Mouse (Mus musculus): Measurements from ENCODE around the gene Dhrs1. TPM values are rescaled to one million over a fixed set of nuclear protein-coding genes. Genes with fewer than 3 reads are reported as not detected.

Dhrs1 gene
- polyA plus RNA-seq, 1 experiment = 93.5 TPM

DNA sequence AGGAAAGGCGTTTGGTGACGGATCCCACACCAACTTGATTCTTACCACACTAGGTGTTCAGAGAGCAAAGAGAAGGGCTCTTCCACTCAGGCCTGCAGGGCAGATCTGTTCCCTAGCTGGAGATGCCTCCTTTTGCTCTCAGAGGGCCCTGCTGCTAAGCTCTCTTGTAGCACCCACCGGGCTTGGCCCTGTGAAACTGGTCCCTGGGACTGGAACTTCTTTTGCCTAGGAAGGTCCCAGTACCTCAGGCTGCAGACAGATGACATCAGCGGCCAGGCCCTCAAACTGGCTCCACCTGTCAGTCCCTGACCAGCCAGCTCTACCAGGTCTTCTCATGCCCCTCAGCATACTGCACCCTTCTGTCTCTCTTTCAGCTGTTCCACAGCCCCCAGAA is 31.8 kb downstream of the Dhrs1 start, which contains the start of gene Tgm1:
TSS of gene Tgm1 (minus strand) at position 198 of the 394 bp plus-strand sequence.
- no peaks in the 10 kb centered on the region for H3K27me3 ChIP-seq (ENCODE audit: control insufficient read depth, insufficient read depth, low read length)

DNA sequence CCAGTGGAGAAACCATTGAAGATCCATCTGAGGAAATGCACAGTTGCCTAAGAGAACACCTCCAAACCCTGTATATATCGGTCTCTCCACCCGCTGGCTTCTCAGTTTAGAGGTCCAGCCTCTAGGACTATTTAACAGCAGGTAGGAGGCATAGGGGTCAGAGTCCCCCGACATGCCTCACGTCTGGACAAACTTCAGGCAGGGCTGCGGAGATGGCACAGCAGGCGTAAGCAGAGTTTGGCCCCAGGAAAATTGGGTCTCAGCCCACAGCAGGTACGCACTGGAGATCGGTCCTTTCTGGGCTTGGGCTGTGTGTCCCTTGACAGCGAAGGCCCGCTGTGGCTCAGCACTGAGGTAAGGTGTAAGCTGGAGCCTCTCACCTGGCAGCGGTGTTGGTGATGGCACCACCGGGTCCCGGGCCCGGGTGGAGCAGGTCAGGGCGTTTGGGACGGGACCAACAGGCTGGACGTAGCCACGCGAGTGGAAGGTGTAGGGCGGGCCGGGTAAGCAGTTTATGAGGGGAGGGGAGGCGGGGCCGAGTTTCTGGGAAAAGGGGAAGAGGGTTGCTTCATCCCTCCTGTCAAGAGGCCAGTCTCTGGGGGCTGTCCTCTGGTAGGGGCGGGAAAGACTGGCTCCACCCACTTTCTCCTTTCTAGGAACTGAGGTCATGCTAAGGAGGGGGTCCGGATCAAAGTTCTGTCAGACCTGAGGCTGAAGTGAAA is 32.3 kb downstream of the Dhrs1 start:
- Histone ChIP-seq H3K4me1 (replicated peaks; ENCODE audit: control insufficient read depth, insufficient read depth, low read length) (0 out of 2 replicates have a peak, but pooled peaks cover 5% of the 10 kb centered on the region), H3K36me3 (ENCODE audit: control insufficient read depth, insufficient read depth, low read length) (0 out of 2 replicates have a peak, but pooled peaks cover 3% of the 10 kb centered on the region), H3K4me3 (ENCODE audit: control insufficient read depth, insufficient read depth, low read length) (no peak overlapping the region), H3K27me3 (ENCODE audit: control insufficient read depth, insufficient read depth, low read length) (no peaks in the 10 kb centered on the region), H3K27ac (ENCODE audit: control insufficient read depth, insufficient read depth, low read length) (no peak overlapping the region)
- TF ChIP-seq POLR2A (IDR thresholded peaks at IDR 0.05; ENCODE audit: control insufficient read depth, extremely low read depth, insufficient read depth, low read length, poor library complexity) = no peak
- no peak for TF ChIP-seq CTCF (IDR thresholded peaks at IDR 0.05; ENCODE audit: borderline replicate concordance, control insufficient read depth, extremely low read depth, insufficient read depth, low read length, poor library complexity)
- 28% methylated on average over 25 of the region's 25 CpGs for WGBS
- no peak for DNase-seq

More for the DNA sequence above, 31.8 kb downstream of the Dhrs1 start, which contains the start of gene Tgm1:
- no peak within 1 kb of the TSS for H3K4me3 ChIP-seq (ENCODE audit: control insufficient read depth, insufficient read depth, low read length)
- 0 out of 2 replicates have a peak, but pooled peaks cover 5% of the 10 kb centered on the region for H3K4me1 ChIP-seq (replicated peaks; ENCODE audit: control insufficient read depth, insufficient read depth, low read length)
- H3K36me3 ChIP-seq (ENCODE audit: control insufficient read depth, insufficient read depth, low read length) = 0 out of 2 replicates have a peak, but pooled peaks cover 3% of the 10 kb centered on the region
- no peak for TF ChIP-seq POLR2A (IDR thresholded peaks at IDR 0.05; ENCODE audit: control insufficient read depth, extremely low read depth, insufficient read depth, low read length, poor library complexity)
- TF ChIP-seq CTCF (IDR thresholded peaks at IDR 0.05; ENCODE audit: borderline replicate concordance, control insufficient read depth, extremely low read depth, insufficient read depth, low read length, poor library complexity) = no peak
- no peak within 1 kb of the TSS for H3K27ac ChIP-seq (ENCODE audit: control insufficient read depth, insufficient read depth, low read length)
- WGBS = 41% methylated on average over 4 of the region's 4 CpGs
- no peak for DNase-seq

GRCm38 (mm10) chr14:55711786-55712185 is 33.7 kb downstream of the Dhrs1 start:
- 0 out of 2 replicates have a peak, but pooled peaks cover 5% of the 10 kb centered on the region for H3K4me1 ChIP-seq (replicated peaks; ENCODE audit: control insufficient read depth, insufficient read depth, low read length)
- DNase-seq = no peak
- H3K4me3 ChIP-seq (ENCODE audit: control insufficient read depth, insufficient read depth, low read length) = no peak overlapping the region
- TF ChIP-seq POLR2A (IDR thresholded peaks at IDR 0.05; ENCODE audit: control insufficient read depth, extremely low read depth, insufficient read depth, low read length, poor library complexity) (no peak), CTCF (IDR thresholded peaks at IDR 0.05; ENCODE audit: borderline replicate concordance, control insufficient read depth, extremely low read depth, insufficient read depth, low read length, poor library complexity) (no peak)
- no peak overlapping the region for H3K27ac ChIP-seq (ENCODE audit: control insufficient read depth, insufficient read depth, low read length)
- 88% methylated on average over 7 of the region's 7 CpGs for WGBS
- H3K27me3 ChIP-seq (ENCODE audit: control insufficient read depth, insufficient read depth, low read length) = no peaks in the 10 kb centered on the region
- no peaks in the 10 kb centered on the region for H3K36me3 ChIP-seq (ENCODE audit: control insufficient read depth, insufficient read depth, low read length)

- WGBS = 95% methylated on average over 4 of the region's 4 CpGs
- no peak for DNase-seq
- Histone ChIP-seq H3K36me3 (ENCODE audit: control insufficient read depth, insufficient read depth, low read length) (no peaks in the 10 kb centered on the region), H3K4me1 (replicated peaks; ENCODE audit: control insufficient read depth, insufficient read depth, low read length) (0 out of 2 replicates have a peak, but pooled peaks cover 5% of the 10 kb centered on the region), H3K27me3 (ENCODE audit: control insufficient read depth, insufficient read depth, low read length) (no peaks in the 10 kb centered on the region), H3K27ac (ENCODE audit: control insufficient read depth, insufficient read depth, low read length) (no peak overlapping the region), H3K4me3 (ENCODE audit: control insufficient read depth, insufficient read depth, low read length) (no peak overlapping the region)
- TF ChIP-seq POLR2A (IDR thresholded peaks at IDR 0.05; ENCODE audit: control insufficient read depth, extremely low read depth, insufficient read depth, low read length, poor library complexity) (no peak), CTCF (IDR thresholded peaks at IDR 0.05; ENCODE audit: borderline replicate concordance, control insufficient read depth, extremely low read depth, insufficient read depth, low read length, poor library complexity) (no peak)
Observed at GRCm38 (mm10) chr14:55709509-55709908, 36.0 kb downstream of the Dhrs1 start.

DNA sequence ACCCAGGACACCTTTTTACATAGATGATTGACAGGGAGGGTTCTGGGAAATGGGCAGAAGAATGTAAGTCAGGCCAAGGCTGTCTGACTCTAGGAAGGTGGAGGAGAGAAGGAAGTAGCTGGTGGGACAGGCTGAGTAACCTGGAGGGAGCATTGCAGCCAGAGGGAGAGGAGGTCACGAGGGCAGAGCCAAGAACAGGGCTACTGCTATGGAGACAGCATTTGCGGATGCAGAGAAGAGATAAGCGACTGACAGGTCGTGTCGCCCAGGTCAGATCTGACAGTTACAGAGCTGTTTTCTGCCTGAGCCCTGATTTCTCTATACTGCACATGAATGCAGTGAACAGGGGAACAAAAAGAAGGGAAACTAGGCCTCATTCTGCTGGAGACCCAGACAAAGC is 38.1 kb downstream of the Dhrs1 start:
- TF ChIP-seq POLR2A (IDR thresholded peaks at IDR 0.05; ENCODE audit: control insufficient read depth, extremely low read depth, insufficient read depth, low read length, poor library complexity) = no peak
- no peak overlapping the region for H3K27ac ChIP-seq (ENCODE audit: control insufficient read depth, insufficient read depth, low read length)
- WGBS = over 99% methylated on average over 5 of the region's 5 CpGs

DNA sequence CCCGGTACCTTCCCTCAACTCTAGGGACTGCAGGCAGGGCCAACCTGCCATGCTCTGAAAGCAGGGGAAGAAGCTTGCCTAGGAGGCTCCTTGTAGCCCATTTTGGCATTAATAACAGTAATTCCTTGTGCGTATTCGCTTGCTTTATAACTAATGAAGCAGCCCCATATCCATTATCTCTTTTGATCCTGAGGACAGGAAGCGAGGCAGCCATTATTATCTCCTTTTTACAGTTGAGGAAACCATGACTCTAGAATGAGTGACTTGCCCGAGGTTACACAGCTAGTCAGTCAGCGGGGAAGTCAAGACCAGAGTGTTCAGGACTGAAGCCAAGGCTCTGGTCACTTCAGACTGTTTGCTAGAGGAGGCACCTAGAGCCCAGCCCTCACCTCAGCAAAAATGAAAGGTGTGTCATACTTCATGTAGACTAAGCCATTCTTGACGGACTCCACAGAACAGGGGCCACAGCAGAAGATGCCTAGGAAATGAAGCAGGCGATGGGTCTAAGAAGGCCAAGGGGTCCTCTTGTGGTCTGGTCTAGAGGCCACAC is 39.4 kb downstream of the Dhrs1 start:
- DNase-seq = no peak
- WGBS = 92% methylated on average over 8 of the region's 8 CpGs
- H3K27ac ChIP-seq (ENCODE audit: control insufficient read depth, insufficient read depth, low read length) = no peak overlapping the region
- H3K27me3 ChIP-seq (ENCODE audit: control insufficient read depth, insufficient read depth, low read length) = no peaks in the 10 kb centered on the region
- no peak overlapping the region for H3K4me3 ChIP-seq (ENCODE audit: control insufficient read depth, insufficient read depth, low read length)
- H3K4me1 ChIP-seq (replicated peaks; ENCODE audit: control insufficient read depth, insufficient read depth, low read length) = no peaks in the 10 kb centered on the region
- no peaks in the 10 kb centered on the region for H3K36me3 ChIP-seq (ENCODE audit: control insufficient read depth, insufficient read depth, low read length)
- TF ChIP-seq CTCF (IDR thresholded peaks at IDR 0.05; ENCODE audit: borderline replicate concordance, control insufficient read depth, extremely low read depth, insufficient read depth, low read length, poor library complexity) = no peak
- no peak for TF ChIP-seq POLR2A (IDR thresholded peaks at IDR 0.05; ENCODE audit: control insufficient read depth, extremely low read depth, insufficient read depth, low read length, poor library complexity)

More for the DNA sequence above, 38.1 kb downstream of the Dhrs1 start:
- no peaks in the 10 kb centered on the region for H3K36me3 ChIP-seq (ENCODE audit: control insufficient read depth, insufficient read depth, low read length)
- H3K4me3 ChIP-seq (ENCODE audit: control insufficient read depth, insufficient read depth, low read length) = no peak overlapping the region
- no peak for DNase-seq
- H3K4me1 ChIP-seq (replicated peaks; ENCODE audit: control insufficient read depth, insufficient read depth, low read length) = no peaks in the 10 kb centered on the region
- no peaks in the 10 kb centered on the region for H3K27me3 ChIP-seq (ENCODE audit: control insufficient read depth, insufficient read depth, low read length)
